Mouse (Mus musculus) CH12.LX (cell line): Measurements from ENCODE around the gene Dock10. TPM values are rescaled to one million over a fixed set of nuclear protein-coding genes. Genes with fewer than 3 reads are reported as not detected.

ENCODE experiments used
- DNase-seq: peaks from one replicate; pipeline ENCODE4 v3.0.0-alpha.2; 2013; ENCODE audit errors: extremely low read depth
- H3K27ac ChIP-seq: 2 replicates; pipeline ENCODE4 v1.5.1; 2012; ENCODE audit warnings: low read depth, mild to moderate bottlenecking, control low read depth, moderate library complexity; ENCODE audit not compliant: insufficient read depth
- H3K27me3 ChIP-seq: replicated peaks from 2 replicates; pipeline ENCODE3; 2012; ENCODE audit warnings: inconsistent platforms
- H3K36me3 ChIP-seq, 2 experiments: replicated peaks in 1 of 2; 2 replicates each; pipeline versions ENCODE3 to v1.6.1; 2012; ENCODE audit warnings: inconsistent platforms in 1 of 2, low read length in 1 of 2, mild to moderate bottlenecking in 1 of 2, mixed read lengths in 1 of 2, moderate library complexity in 1 of 2; ENCODE audit not compliant: control insufficient read depth in 1 of 2, insufficient read depth in 1 of 2
- H3K4me1 ChIP-seq, 2 experiments: 2 replicates each; pipeline ENCODE4 v1.6.1; 2012; ENCODE audit warnings: inconsistent platforms in 1 of 2, moderate library complexity in 1 of 2; ENCODE audit not compliant: insufficient read depth in 2 of 2, control insufficient read depth in 1 of 2
- H3K4me2 ChIP-seq: 2 replicates; pipeline ENCODE4 v1.6.1; 2012; ENCODE audit warnings: low read depth, mild to moderate bottlenecking, control low read depth; ENCODE audit not compliant: poor library complexity, insufficient read depth, severe bottlenecking
- H3K4me3 ChIP-seq, 3 experiments: fragments of 150-350 bp in 1 of 3; sonication (generic) in 1 of 3; replicated peaks in 1 of 3; 2 replicates each; pipeline versions ENCODE3 to v1.5.1; 2011 to 2012; ENCODE audit warnings: low read depth in 2 of 3, low read length in 2 of 3, mild to moderate bottlenecking in 2 of 3, moderate library complexity in 2 of 3, control low read depth in 1 of 3, improper control_type of control experiment in 1 of 3, inconsistent platforms in 1 of 3, mixed read lengths in 1 of 3; ENCODE audit not compliant: poor library complexity in 1 of 3
- H3K79me2 ChIP-seq: replicated peaks from 2 replicates; pipeline ENCODE4 v1.6.1; 2012; ENCODE audit warnings: mild to moderate bottlenecking, moderate library complexity; ENCODE audit not compliant: control insufficient read depth, poor library complexity, insufficient read depth, severe bottlenecking; ENCODE audit errors: extremely low read depth
- H3K9ac ChIP-seq: 2 replicates; pipeline ENCODE4 v1.6.1; 2012; ENCODE audit warnings: low read depth, mild to moderate bottlenecking, control low read depth, moderate library complexity; ENCODE audit not compliant: insufficient read depth
- H3K9me3 ChIP-seq: replicated peaks from 2 replicates; pipeline ENCODE3; 2012; ENCODE audit warnings: low read length, inconsistent platforms, mixed read lengths
- BHLHE40 ChIP-seq: IDR thresholded peaks from 2 replicates; pipeline ENCODE4 v1.6.1; 2011; ENCODE audit warnings: mild to moderate bottlenecking, low read depth, low read length, improper control_type of control experiment
- CHD2 ChIP-seq: IDR thresholded peaks from 2 replicates; pipeline ENCODE4 v1.6.1; 2011; ENCODE audit warnings: low read length, improper control_type of control experiment
- ELF1 ChIP-seq: IDR thresholded peaks from 2 replicates; pipeline ENCODE4 v1.6.1; 2014; ENCODE audit warnings: low read depth, mild to moderate bottlenecking, inconsistent platforms, low read length, improper control_type of control experiment
- EP300 ChIP-seq: IDR thresholded peaks from 2 replicates; pipeline ENCODE4 v1.6.1; 2011; ENCODE audit warnings: low read length, improper control_type of control experiment
- ETS1 ChIP-seq: conservative IDR thresholded peaks from 2 replicates; pipeline ENCODE4 v1.6.1; 2012; ENCODE audit warnings: low read depth, mild to moderate bottlenecking, inconsistent platforms, low read length, improper control_type of control experiment, moderate library complexity
- GABPA ChIP-seq: IDR thresholded peaks from 2 replicates; pipeline ENCODE4 v1.6.1; 2012; ENCODE audit warnings: low read depth, low read length, improper control_type of control experiment, inconsistent platforms; ENCODE audit not compliant: insufficient replicate concordance
- HCFC1 ChIP-seq: IDR thresholded peaks from 2 replicates; pipeline ENCODE4 v1.6.1; 2012; ENCODE audit warnings: low read depth, mild to moderate bottlenecking, inconsistent platforms, low read length, improper control_type of control experiment
- IRF4 ChIP-seq: IDR thresholded peaks from 2 replicates; pipeline ENCODE4 v1.6.1; 2014; ENCODE audit warnings: low read depth, mild to moderate bottlenecking, inconsistent platforms, low read length, improper control_type of control experiment
- JUN ChIP-seq: IDR thresholded peaks from 2 replicates; pipeline ENCODE4 v1.6.1; 2011; ENCODE audit warnings: low read depth, mild to moderate bottlenecking, low read length, improper control_type of control experiment, moderate library complexity; ENCODE audit not compliant: insufficient read depth
- KAT2A ChIP-seq: IDR thresholded peaks from 2 replicates; pipeline ENCODE4 v1.6.1; 2012; ENCODE audit warnings: low read length, improper control_type of control experiment, inconsistent platforms; ENCODE audit not compliant: insufficient replicate concordance
- MAFK ChIP-seq: IDR thresholded peaks from 2 replicates; pipeline ENCODE4 v1.6.1; 2011; ENCODE audit warnings: low read length, improper control_type of control experiment; ENCODE audit not compliant: insufficient replicate concordance
- MAX ChIP-seq: IDR thresholded peaks from 2 replicates; pipeline ENCODE4 v1.6.1; 2011; ENCODE audit warnings: low read length, improper control_type of control experiment
- MXI1 ChIP-seq: IDR thresholded peaks from 2 replicates; pipeline ENCODE4 v1.6.1; 2011; ENCODE audit warnings: mild to moderate bottlenecking, low read depth, low read length, improper control_type of control experiment
- NELFE ChIP-seq: IDR thresholded peaks from 2 replicates; pipeline ENCODE4 v1.6.1; 2011; ENCODE audit warnings: low read depth, low read length, improper control_type of control experiment
- NRF1 ChIP-seq: IDR thresholded peaks from 2 replicates; pipeline ENCODE4 v1.6.1; 2014; ENCODE audit warnings: low read depth, mild to moderate bottlenecking, inconsistent platforms, low read length, improper control_type of control experiment, moderate library complexity
- PAX5 ChIP-seq: IDR thresholded peaks from 2 replicates; pipeline ENCODE4 v1.6.1; 2012; ENCODE audit warnings: low read length, inconsistent platforms, mixed read lengths
- RAD21 ChIP-seq: IDR thresholded peaks from 2 replicates; pipeline ENCODE4 v1.6.1; 2011; ENCODE audit warnings: low read depth, mild to moderate bottlenecking, low read length, improper control_type of control experiment, moderate library complexity
- RCOR1 ChIP-seq: conservative IDR thresholded peaks from 2 replicates; pipeline ENCODE4 v1.6.1; 2012; ENCODE audit warnings: low read depth, mild to moderate bottlenecking, inconsistent platforms, low read length, improper control_type of control experiment
- TBP ChIP-seq: conservative IDR thresholded peaks from 2 replicates; pipeline ENCODE4 v1.6.1; 2011; ENCODE audit warnings: low read depth, low read length, improper control_type of control experiment
- TCF12 ChIP-seq: IDR thresholded peaks from 2 replicates; pipeline ENCODE4 v1.6.1; 2014; ENCODE audit warnings: low read depth, mild to moderate bottlenecking, inconsistent platforms, low read length, improper control_type of control experiment
- UBTF ChIP-seq: IDR thresholded peaks from 2 replicates; pipeline ENCODE4 v1.6.1; 2012; ENCODE audit warnings: low read depth, mild to moderate bottlenecking, inconsistent platforms, low read length, improper control_type of control experiment, moderate library complexity
- USF1 ChIP-seq: IDR thresholded peaks from 2 replicates; pipeline ENCODE4 v1.6.1; 2014; ENCODE audit warnings: low read depth, mild to moderate bottlenecking, inconsistent platforms, low read length, improper control_type of control experiment
- USF2 ChIP-seq: conservative IDR thresholded peaks from 2 replicates; pipeline ENCODE4 v1.6.1; 2011; ENCODE audit warnings: low read depth, low read length, improper control_type of control experiment
- ZC3H11A ChIP-seq: IDR thresholded peaks from 2 replicates; pipeline ENCODE4 v1.6.1; 2012; ENCODE audit warnings: low read depth, mild to moderate bottlenecking, inconsistent platforms, low read length, improper control_type of control experiment
- ZMIZ1 ChIP-seq: IDR thresholded peaks from 2 replicates; pipeline ENCODE4 v1.6.1; 2012; ENCODE audit warnings: low read depth, mild to moderate bottlenecking, inconsistent platforms, low read length, improper control_type of control experiment
- ZNF384 ChIP-seq: IDR thresholded peaks from 2 replicates; pipeline ENCODE4 v1.6.1; 2012; ENCODE audit warnings: low read depth, low read length, improper control_type of control experiment, inconsistent platforms
- dilution Hi-C: fragments of 300-500 bp; cut with MboI; formaldehyde crosslinking; loops from 2 replicates; pipeline ENCODE4 v1.14.3; 2020; ENCODE audit warnings: low sequenced_read_pairs; ENCODE audit not compliant: extremely low pct_unique_long_range_greater_than_20kb, extremely low pct_ligation_motif_present
- in situ Hi-C: fragments of 300-500 bp; cut with MboI; formaldehyde crosslinking; loops from 3 replicates; pipeline ENCODE4 v1.14.3; 2019; ENCODE audit warnings: low sequenced_read_pairs, low pct_ligation_motif_present, low pct_unique_long_range_greater_than_20kb, mixed read lengths
- polyA plus RNA-seq: library from polyadenylated mRNA; unstranded; fragments of >175 nt; gene quantifications from 2 replicates; pipeline ENCODE4 v1.2.1, GENCODE M21; 2012; ENCODE audit warnings: low read depth; ENCODE audit not compliant: insufficient read length
- total RNA-seq, 2 experiments: library from RNA; depleted of rRNA; stranded (reverse); fragments of 300-350 nt in 1 of 2; fragments of >200 nt in 1 of 2; gene quantifications; 2 replicates each; pipeline ENCODE4 v1.2.3; 2012 to 2014

Gene Dock10
- total and polyA plus RNA-seq, 3 experiments: 44.7 to 77.2 (median 62.2) TPM

GRCm38 (mm10) chr1:80646602-80647001 lies 111.7 kb downstream of the Dock10 start:
- no peak for TF ChIP-seq ETS1
- TF ChIP-seq CHD2: no peak
- TF ChIP-seq EP300: peak; percentile 81
- TF ChIP-seq TCF12: no peak
- no peak for TF ChIP-seq MXI1
- TF ChIP-seq KAT2A: no peak
- no peak for TF ChIP-seq TBP
- no peak for TF ChIP-seq USF2
- peak; percentile 68; the same call in 1 of the 2 replicates for TF ChIP-seq IRF4
- no peak for TF ChIP-seq BHLHE40
- TF ChIP-seq MAFK: no peak
- no peak for TF ChIP-seq GABPA
- TF ChIP-seq MAX: no peak
- no peak for TF ChIP-seq RCOR1
- TF ChIP-seq USF1: no peak
- no peak for TF ChIP-seq HCFC1
- dilution Hi-C loops (no loop called here), in situ Hi-C loops (no loop called here)
- H3K79me2 ChIP-seq: peaks cover 39% of the 10 kb centered on the region
- no peaks in the 10 kb centered on the region for H3K9me3 ChIP-seq
- no peak overlapping the region; the same call in 1 of the 2 replicates for H3K4me2 ChIP-seq
- no peak overlapping the region for H3K9ac ChIP-seq
- H3K27ac ChIP-seq: no peak overlapping the region
- DNase-seq: peak; percentile 39
- H3K4me1 ChIP-seq: peaks cover 13 to 83% of the 10 kb centered on the region in 2 experiments
- H3K4me3 ChIP-seq: no peak overlapping the region
- H3K36me3 ChIP-seq: peaks cover 47 to 86% of the 10 kb centered on the region in 2 experiments
- H3K27me3 ChIP-seq: no peaks in the 10 kb centered on the region

- dilution Hi-C loops (no loop called here), in situ Hi-C loops (no loop called here)
- no peak overlapping the region for H3K4me3 ChIP-seq
- H3K27me3 ChIP-seq: no peaks in the 10 kb centered on the region
- TF ChIP-seq TCF12: no peak
- no peak for TF ChIP-seq EP300
- no peak for TF ChIP-seq PAX5
- TF ChIP-seq ZC3H11A: no peak
- TF ChIP-seq NRF1: no peak
- TF ChIP-seq ZNF384: no peak
- TF ChIP-seq GABPA: no peak
- TF ChIP-seq KAT2A: no peak
- TF ChIP-seq RAD21: no peak
- no peak for TF ChIP-seq ZMIZ1
- no peak for TF ChIP-seq NELFE
- TF ChIP-seq ELF1: no peak
- no peak for TF ChIP-seq JUN
- TF ChIP-seq UBTF: no peak
- H3K36me3 ChIP-seq: peaks cover 55 to 84% of the 10 kb centered on the region in 2 experiments
- peaks cover 2% of the 10 kb centered on the region for H3K9me3 ChIP-seq
- peaks cover 42% of the 10 kb centered on the region for H3K79me2 ChIP-seq
- H3K4me2 ChIP-seq: no peak overlapping the region
- no peak overlapping the region for H3K27ac ChIP-seq
- DNase-seq: no peak
- H3K4me1 ChIP-seq: peaks cover 19 to 92% of the 10 kb centered on the region in 2 experiments
- H3K9ac ChIP-seq: no peak overlapping the region
Observed at GRCm38 (mm10) chr1:80643866-80644451, 114.4 kb downstream of the Dock10 start.
